Mouse (Mus musculus) heart, postnatal 14 days (tissue): Measurements from ENCODE around the gene Nfe2l3. TPM values are rescaled to one million over a fixed set of nuclear protein-coding genes. Genes with fewer than 3 reads are reported as not detected.
"Not testable (repeated sequence)": the region's sequence is repeated elsewhere in the genome, so short reads cannot be mapped to it uniquely, and the experiment has no call there.

Source experiments
- DNase-seq, 2 experiments: peaks; one replicate each; pipeline ENCODE4 v3.0.0; 2021 to 2022
- intact Hi-C: fragments of 180-260 bp; cut with DNase I; formaldehyde crosslinking; loops from one replicate; pipeline ENCODE4 v1.15.1; 2025
- long read RNA-seq, 2 experiments: library from polyadenylated mRNA; stranded (forward); transcript quantifications; one replicate each; pipeline ENCODE4 v2.0.0; 2021
- total RNA-seq, 2 experiments: library from RNA; stranded (reverse); gene quantifications; 2 replicates each; pipeline ENCODE4 v1.2.3; 2021

Nfe2l3 gene
- total RNA-seq = 1 to 10 TPM in 1 of 2 experiments, under 1 TPM in 1; 0.56 to 1.0 TPM
- long read RNA-seq, experiment 1 = 0 reads
- long read RNA-seq, experiment 2, partial matches to known transcripts = 0 of 1 reads
- long read RNA-seq, experiment 2, other reads (novel, unspliced or antisense) = 0 of 1 reads

- peak; percentile 37 to 54 for DNase-seq
- intact Hi-C loops = no loop called here
These were observed at the start of gene Nfe2l3 for GRCm38 (mm10) chr6:51432535-51433397. TSS of gene Nfe2l3 (plus strand) at chr6:51432670.

- intact Hi-C loops = loop anchor here (1.0 to 10.0 kb wide), 5 partner anchors 83 to 841 kb away; partner anchors contain the start of gene Hoxa7
- peak; percentile 86 to 93 for DNase-seq
These were observed 48.4 kb upstream of the Nfe2l3 start for GRCm38 (mm10) chr6:51383769-51384755.

- intact Hi-C loops = no loop called here
- DNase-seq = no peak
These were observed 42.0 kb upstream of the Nfe2l3 start for GRCm38 (mm10) chr6:51390505-51390904.

- intact Hi-C loops = no loop called here
- DNase-seq = no peak
These were observed 40.5 kb upstream of the Nfe2l3 start for GRCm38 (mm10) chr6:51391816-51392490.

- no peak for DNase-seq
- intact Hi-C loops = no loop called here
These were observed 38.9 kb upstream of the Nfe2l3 start for GRCm38 (mm10) chr6:51393341-51394128.

GRCm38 (mm10) chr6:51394367-51394766, 38.1 kb upstream of the Nfe2l3 start:
- DNase-seq, intact Hi-C loops: not testable (repeated sequence)

GRCm38 (mm10) chr6:51394963-51395362, 37.5 kb upstream of the Nfe2l3 start:
- DNase-seq, intact Hi-C loops: not testable (repeated sequence)

GRCm38 (mm10) chr6:51395486-51395885, 37.0 kb upstream of the Nfe2l3 start:
- DNase-seq = no peak
- intact Hi-C loops = no loop called here

GRCm38 (mm10) chr6:51399113-51399518, 33.4 kb upstream of the Nfe2l3 start:
- DNase-seq = peak; percentile 26 to 50
- intact Hi-C loops = no loop called here

GRCm38 (mm10) chr6:51401294-51401693, 31.2 kb upstream of the Nfe2l3 start:
- no peak for DNase-seq
- intact Hi-C loops = no loop called here

GRCm38 (mm10) chr6:51403598-51403997, 28.9 kb upstream of the Nfe2l3 start:
- DNase-seq = no peak
- intact Hi-C loops = no loop called here

GRCm38 (mm10) chr6:51404502-51404901, 28.0 kb upstream of the Nfe2l3 start:
- DNase-seq = no peak

GRCm38 (mm10) chr6:51416433-51416832, 16.0 kb upstream of the Nfe2l3 start:
- intact Hi-C loops = no loop called here
- no peak for DNase-seq

More at GRCm38 (mm10) chr6:51404502-51404901, 28.0 kb upstream of the Nfe2l3 start:
- intact Hi-C loops = no loop called here

- no peak for DNase-seq
- intact Hi-C loops = no loop called here
These were observed 15.0 kb upstream of the Nfe2l3 start for GRCm38 (mm10) chr6:51417306-51417936.

- DNase-seq = no peak
- intact Hi-C loops = no loop called here
These were observed 8.9 kb upstream of the Nfe2l3 start for GRCm38 (mm10) chr6:51423466-51424122.

GRCm38 (mm10) chr6:51424537-51424936, 7.9 kb upstream of the Nfe2l3 start:
- no peak for DNase-seq
- intact Hi-C loops = no loop called here

- no peak for DNase-seq
- intact Hi-C loops = no loop called here
These were observed 1.8 kb downstream of the Nfe2l3 start for GRCm38 (mm10) chr6:51434270-51434669.

GRCm38 (mm10) chr6:51437665-51438064, 5.2 kb downstream of the Nfe2l3 start:
- peak in 1 of 2 experiments; percentile 59 for DNase-seq
- intact Hi-C loops = no loop called here
